Mouse (Mus musculus) liver, postnatal 0 days (tissue): ENCODE measurements around the gene Alg14. TPM values are rescaled to one million over a fixed set of nuclear protein-coding genes. Genes with fewer than 3 reads are reported as not detected.
A peak's percentile ranks its signal among the peaks of the same experiment; 100 is the strongest.

Experiments used
- ATAC-seq: fragments of 200-750 bp; cut with Nextera tagmentation; 2 replicates; pipeline ENCODE4 v1.8.0; 2017; ENCODE audit warnings: mild to moderate bottlenecking, moderate library complexity
- DNase-seq: peaks from one replicate; pipeline ENCODE4 v3.0.0-alpha.2; 2016
- H3K27ac ChIP-seq: fragments of 300-500 bp; sonication (generic); 2 replicates; pipeline ENCODE4 v1.5.1; 2014; ENCODE audit warnings: antibody characterized with exemption, moderate library complexity, mild to moderate bottlenecking, low read depth
- H3K27me3 ChIP-seq: fragments of 300-500 bp; sonication (generic); 2 replicates; pipeline ENCODE4 v1.6.1; 2014; ENCODE audit warnings: low read length, control low read depth, mixed read lengths; ENCODE audit not compliant: insufficient read depth
- H3K36me3 ChIP-seq: fragments of 300-500 bp; sonication (generic); replicated peaks from 2 replicates; pipeline ENCODE4 v1.6.1; 2014; ENCODE audit warnings: mild to moderate bottlenecking, control low read depth, low read length, moderate library complexity, mixed read lengths; ENCODE audit not compliant: insufficient read depth
- H3K4me1 ChIP-seq: fragments of 300-500 bp; sonication (generic); 2 replicates; pipeline ENCODE4 v1.6.1; 2014; ENCODE audit warnings: antibody characterized with exemption, mild to moderate bottlenecking, control low read depth; ENCODE audit not compliant: insufficient read depth
- H3K4me2 ChIP-seq: fragments of 300-500 bp; sonication (generic); 2 replicates; pipeline ENCODE4 v1.6.1; 2014; ENCODE audit warnings: low read depth, mild to moderate bottlenecking, low read length, moderate library complexity, mixed read lengths
- H3K4me3 ChIP-seq: fragments of 300-500 bp; sonication (generic); 2 replicates; pipeline ENCODE4 v1.5.1; 2014; ENCODE audit warnings: low read depth, low read length
- H3K9ac ChIP-seq: fragments of 300-500 bp; sonication (generic); replicated peaks from 2 replicates; pipeline ENCODE4 v1.6.1; 2014; ENCODE audit warnings: mild to moderate bottlenecking, moderate library complexity
- H3K9me3 ChIP-seq: fragments of 300-500 bp; sonication (generic); 2 replicates; pipeline ENCODE4 v1.6.1; 2016; ENCODE audit warnings: mild to moderate bottlenecking, control low read depth, low read length, mixed read lengths
- CTCF ChIP-seq: sonication (generic); IDR thresholded peaks from 2 replicates; pipeline ENCODE4 v1.5.1; 2016; ENCODE audit warnings: antibody characterized with exemption, low read depth
- EP300 ChIP-seq: IDR thresholded peaks from 2 replicates; pipeline ENCODE4 v1.6.1; 2016; ENCODE audit warnings: antibody characterized with exemption, low read depth, mild to moderate bottlenecking
- WGBS: fragments of 180-500 bp; shearing (Covaris S2); extraction: QIAGEN DNeasy Blood & Tissue Kit; methylation state at CpG from one replicate; pipeline ENCODE4 v1.1.7; 2014; ENCODE audit not compliant: insufficient replicate concordance; 5-methylcytosine and 5-hydroxymethylcytosine counted together
- polyA plus RNA-seq: library from polyadenylated mRNA; unstranded; fragments of >200 nt; fragmentation: Nextera tagmentation; extraction: Ambion mirVana; gene quantifications from 2 replicates; pipeline ENCODE4 v1.2.1, GENCODE M21; 2015

Gene Alg14
- polyA plus RNA-seq, 1 experiment from 2014 or later = 20.1 TPM

DNA sequence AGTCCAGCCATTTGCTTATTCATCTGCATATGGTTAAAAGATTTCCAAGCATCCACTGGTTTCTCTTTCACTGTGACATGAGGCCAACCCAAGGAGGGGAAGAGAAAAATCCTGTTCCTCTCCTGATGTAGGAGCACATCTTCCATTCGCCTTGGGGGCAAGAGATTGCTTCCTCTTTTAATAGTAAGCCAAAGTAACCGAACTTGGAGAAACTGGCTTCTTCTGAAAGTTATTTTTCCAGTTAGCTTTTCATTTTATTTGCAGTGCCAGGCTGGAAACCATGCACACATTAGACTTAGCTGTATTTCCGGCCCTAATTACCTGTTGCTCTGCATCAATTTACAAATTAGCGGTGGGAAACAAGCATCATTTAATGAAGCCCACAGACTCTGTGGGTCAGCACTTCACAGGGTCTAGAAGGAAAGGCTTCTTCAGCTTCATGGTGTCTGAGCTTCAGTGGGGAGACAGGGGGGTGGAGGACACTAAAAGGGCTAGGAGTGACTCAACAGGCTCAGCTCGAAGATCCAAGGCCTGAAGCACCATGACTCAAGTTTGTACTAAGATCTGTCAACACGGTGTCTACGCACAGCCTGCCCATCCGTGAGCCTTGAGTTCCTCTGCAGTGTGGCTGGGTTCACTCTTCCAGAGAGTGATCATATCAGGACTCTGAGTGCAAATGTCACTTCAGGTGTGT, 80.1 kb downstream of the Alg14 start:
- H3K27me3 ChIP-seq = no peaks in the 10 kb centered on the region
- H3K4me2 ChIP-seq = no peak overlapping the region
- no peaks in the 10 kb centered on the region for H3K9me3 ChIP-seq
- H3K4me1 ChIP-seq = peaks cover 5% of the 10 kb centered on the region; the same call in 1 of the 2 replicates
- H3K36me3 ChIP-seq = no peaks in the 10 kb centered on the region
- WGBS = 60% methylated on average over 8 of the region's 8 CpGs
- H3K27ac ChIP-seq = 0 out of 2 replicates have a peak overlapping the region, but pooled peaks have one; percentile 18
- TF ChIP-seq EP300 (no peak), CTCF (no peak)
- no peak for DNase-seq
- H3K9ac ChIP-seq = no peak overlapping the region
- ATAC-seq = no peak
- no peak overlapping the region for H3K4me3 ChIP-seq

DNA sequence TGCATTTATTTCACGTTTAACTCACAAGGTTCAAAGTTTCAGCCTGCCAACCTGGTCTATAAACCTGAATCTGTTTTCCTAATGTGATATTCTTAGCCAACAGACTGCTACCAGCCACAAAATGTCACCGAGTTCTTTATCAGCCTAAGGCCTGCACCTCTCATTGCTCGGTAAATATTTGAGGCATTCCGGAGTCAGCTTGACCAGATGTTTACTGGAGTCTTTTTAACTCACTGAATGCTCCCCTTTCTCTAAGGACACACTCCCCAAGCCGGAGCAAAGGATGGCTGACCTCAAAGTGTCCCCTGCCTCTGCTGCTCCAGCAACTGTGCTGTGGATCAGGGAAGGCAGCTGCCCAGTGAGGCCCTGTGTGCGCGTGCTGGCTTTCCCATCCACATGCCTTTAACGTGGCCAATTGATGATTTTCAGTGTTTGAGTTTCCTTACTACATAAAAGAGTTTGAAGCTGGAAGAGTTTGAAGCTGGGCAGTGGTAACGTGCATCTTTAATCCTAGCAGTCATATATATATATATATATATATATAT, 82.4 kb downstream of the Alg14 start:
- Histone ChIP-seq H3K4me1 (peaks cover 5% of the 10 kb centered on the region), H3K9me3 (no peaks in the 10 kb centered on the region), H3K4me2 (no peak overlapping the region), H3K36me3 (no peaks in the 10 kb centered on the region), H3K27ac (no peak overlapping the region), H3K9ac (no peak overlapping the region), H3K4me3 (no peak overlapping the region), H3K27me3 (no peaks in the 10 kb centered on the region)
- DNase-seq = no peak
- WGBS = 67% methylated on average over 9 of the region's 9 CpGs
- ATAC-seq = no peak
- no peak for TF ChIP-seq EP300
- TF ChIP-seq CTCF = no peak

DNA sequence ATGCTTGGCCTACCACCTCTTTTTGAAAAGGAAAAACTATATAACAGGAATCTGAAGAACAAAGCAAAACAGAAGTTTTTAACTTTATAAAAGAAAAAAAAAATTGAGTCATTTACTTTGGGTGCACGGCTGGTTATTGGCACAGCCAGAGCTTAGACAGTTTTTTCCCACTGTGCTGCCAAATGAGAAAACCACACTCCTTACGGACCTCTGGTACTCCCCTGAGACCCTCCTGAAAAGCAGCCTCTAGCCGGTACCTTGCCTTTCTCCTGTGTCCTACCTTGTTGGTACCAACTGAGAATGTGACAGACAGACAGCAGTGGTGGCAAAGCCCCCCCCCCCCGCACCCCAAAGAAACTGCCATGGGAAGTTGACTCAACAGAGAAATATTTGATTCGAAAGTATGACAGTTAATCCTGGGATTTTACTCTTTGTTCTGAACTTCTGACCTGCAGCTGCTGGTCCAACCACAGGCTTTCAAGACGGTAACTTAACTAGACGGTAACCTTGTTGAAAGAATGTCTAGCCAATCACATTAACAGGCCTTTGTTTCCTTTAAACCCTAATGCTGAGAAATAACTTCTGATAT, 84.1 kb downstream of the Alg14 start:
- Histone ChIP-seq H3K4me3 (no peak overlapping the region), H3K9me3 (no peaks in the 10 kb centered on the region), H3K36me3 (no peaks in the 10 kb centered on the region), H3K9ac (no peak overlapping the region), H3K27ac (no peak overlapping the region), H3K27me3 (no peaks in the 10 kb centered on the region), H3K4me2 (no peak overlapping the region), H3K4me1 (peaks cover 5% of the 10 kb centered on the region)
- ATAC-seq = no peak
- WGBS = 68% methylated on average over 7 of the region's 7 CpGs
- TF ChIP-seq CTCF (no peak), EP300 (no peak)
- DNase-seq = no peak

DNA sequence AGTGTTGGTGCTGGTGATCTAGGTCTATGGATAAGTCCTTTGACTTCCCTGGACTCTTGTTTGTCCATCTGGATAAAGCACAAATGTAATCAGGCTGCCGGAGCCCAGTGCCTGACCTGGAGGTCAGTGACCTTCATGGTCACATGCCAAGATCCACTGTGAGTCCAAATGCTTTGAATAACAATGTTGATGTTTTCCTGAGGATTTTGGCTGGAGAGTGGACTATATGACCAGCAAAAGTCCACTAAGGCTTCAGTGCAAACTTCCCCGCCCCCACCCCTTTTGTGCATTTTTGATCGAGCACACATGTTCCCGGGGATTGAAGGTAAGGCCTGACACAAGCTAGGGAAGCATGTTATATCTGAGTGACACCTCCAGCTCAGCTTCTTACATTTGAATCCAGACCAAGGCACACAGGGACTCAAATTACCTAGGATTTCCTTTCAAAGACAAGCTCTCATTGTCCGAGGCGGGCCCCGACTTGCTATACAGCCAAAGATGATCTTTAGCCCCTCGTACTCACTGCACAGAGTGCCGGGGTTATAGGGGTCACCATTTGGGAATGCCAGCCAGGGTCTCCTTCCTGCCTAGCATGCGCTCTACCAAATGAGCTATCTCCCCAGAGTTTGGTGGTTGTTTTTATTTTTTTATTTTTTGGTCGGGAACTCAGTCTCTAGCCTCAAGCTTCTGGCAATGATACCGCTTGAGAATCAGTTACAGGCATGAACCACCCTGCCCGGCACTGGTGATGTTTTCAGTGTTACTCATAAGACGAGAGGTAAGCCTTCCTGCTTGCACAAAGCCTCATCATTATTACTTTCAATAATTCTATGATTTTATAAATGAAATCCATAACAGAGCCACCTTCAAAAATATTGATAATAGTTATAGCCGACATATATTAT, 87.4 kb downstream of the Alg14 start:
- 67% methylated on average over 15 of the region's 15 CpGs for WGBS
- H3K36me3 ChIP-seq = no peaks in the 10 kb centered on the region
- ATAC-seq (peak; percentile 96), DNase-seq (peak; percentile 80)
- H3K9ac ChIP-seq = 0 out of 2 replicates have a peak overlapping the region, but pooled peaks have one; percentile 38
- H3K27ac ChIP-seq = peak overlapping the region; percentile 90
- H3K4me3 ChIP-seq = no peak overlapping the region
- H3K4me2 ChIP-seq = no peak overlapping the region
- no peaks in the 10 kb centered on the region for H3K9me3 ChIP-seq
- no peaks in the 10 kb centered on the region; the same call in 1 of the 2 replicates for H3K4me1 ChIP-seq
- H3K27me3 ChIP-seq = no peaks in the 10 kb centered on the region
- no peak for TF ChIP-seq CTCF
- TF ChIP-seq EP300 = peak; percentile 73

DNA sequence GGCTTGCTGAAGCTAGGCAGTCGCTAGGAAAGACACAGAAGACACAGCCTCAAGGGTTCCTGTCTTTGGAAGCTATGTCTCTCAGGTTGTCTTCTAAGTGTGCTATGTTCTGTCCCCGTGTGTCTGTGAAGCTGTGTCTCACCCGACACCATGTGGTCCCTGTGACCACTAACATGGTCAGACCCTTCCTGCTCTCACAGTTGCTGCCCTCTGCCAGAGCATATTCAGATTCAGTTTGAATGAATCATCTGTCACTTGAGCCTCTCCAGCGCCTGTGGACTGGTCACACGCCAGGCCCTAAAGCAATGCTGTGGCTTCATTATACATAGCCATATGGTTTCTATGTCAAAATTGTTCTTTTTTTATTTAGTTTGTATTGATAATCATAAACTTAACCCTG, 88.1 kb downstream of the Alg14 start:
- no peak overlapping the region for H3K4me2 ChIP-seq
- H3K36me3 ChIP-seq = no peaks in the 10 kb centered on the region
- DNase-seq (no peak), ATAC-seq (no peak)
- H3K9ac ChIP-seq = no peak overlapping the region
- WGBS = 77% methylated on average over 5 of the region's 5 CpGs
- TF ChIP-seq EP300 (no peak), CTCF (no peak)
- H3K27ac ChIP-seq = no peak overlapping the region
- no peak overlapping the region for H3K4me3 ChIP-seq
- no peaks in the 10 kb centered on the region for H3K27me3 ChIP-seq
- no peaks in the 10 kb centered on the region; the same call in 1 of the 2 replicates for H3K4me1 ChIP-seq
- no peaks in the 10 kb centered on the region for H3K9me3 ChIP-seq
